Mouse (Mus musculus): Measurements from ENCODE around the gene Arhgap21. TPM values are rescaled to one million over a fixed set of nuclear protein-coding genes. Genes with fewer than 3 reads are reported as not detected.

Gene Arhgap21
- polyA plus RNA-seq, 1 experiment from 2014 or later = 5.2 TPM

DNA sequence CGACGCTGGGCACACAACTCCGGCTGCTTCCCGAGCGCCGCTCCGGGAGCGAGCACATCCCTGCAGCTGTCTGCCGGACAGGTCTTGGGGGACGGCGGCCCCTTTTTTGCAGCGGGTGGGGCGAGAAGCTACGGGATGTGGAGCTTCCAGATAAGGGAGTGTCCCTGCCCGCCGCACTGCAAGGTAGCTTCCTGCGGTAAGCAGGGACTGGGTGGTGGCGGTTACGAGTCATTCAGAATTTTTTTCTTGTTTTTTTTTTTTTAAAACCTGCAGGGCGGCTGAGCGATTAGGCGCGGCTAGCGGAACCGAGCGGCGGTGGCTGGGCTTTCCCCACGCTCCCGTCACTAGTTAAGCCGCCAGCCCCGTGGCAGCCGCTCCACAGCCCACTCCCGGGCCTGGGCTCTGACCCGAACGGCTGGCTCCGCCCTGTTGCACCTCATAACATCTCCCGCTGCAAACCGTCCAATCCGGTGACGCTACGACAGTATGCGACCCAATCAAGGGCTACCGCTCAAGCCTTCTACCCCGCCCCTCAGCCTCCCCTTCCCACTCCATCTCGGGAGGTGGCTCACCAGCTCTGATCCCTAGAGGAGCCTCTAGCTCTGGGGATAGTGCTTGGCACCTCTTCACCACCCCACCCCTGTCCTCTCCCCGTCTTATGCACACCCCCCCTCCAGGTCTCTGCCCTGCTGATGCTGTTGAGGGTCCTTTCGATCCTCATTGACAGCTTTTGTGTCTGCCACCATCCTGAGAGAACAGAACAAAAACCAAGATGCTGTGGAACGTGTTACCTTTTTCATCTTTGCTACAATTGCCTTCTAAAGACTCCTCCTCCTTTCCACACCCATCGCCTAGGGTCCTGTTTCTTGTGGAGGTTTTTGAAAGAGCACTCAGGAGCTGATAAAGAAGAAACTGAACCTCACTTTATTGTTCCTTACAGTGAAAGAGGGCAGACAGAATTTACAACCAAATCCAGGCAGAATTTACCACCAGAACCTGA lies 820 bp upstream of the Arhgap21 start:
- ATAC-seq (ENCODE audit: low FRiP score, low TSS enrichment) = peak; percentile 96
- 1% methylated on average over 48 of the region's 49 CpGs for WGBS
- Histone ChIP-seq H3K4me3 (ENCODE audit: low read depth, low read length) (peak overlapping the region; percentile 90), H3K9ac (ENCODE audit: low read length) (peak overlapping the region; percentile 96), H3K9me3 (ENCODE audit: control insufficient read depth, low read length) (no peaks in the 10 kb centered on the region), H3K27me3 (ENCODE audit: control insufficient read depth, insufficient read depth, low read length) (no peaks in the 10 kb centered on the region), H3K4me1 (replicated peaks; ENCODE audit: control insufficient read depth, insufficient read depth) (peaks cover 6% of the 10 kb centered on the region; the same call in 1 of the 2 replicates), H3K36me3 (ENCODE audit: control insufficient read depth, insufficient read depth, low read length) (no peaks in the 10 kb centered on the region), H3K27ac (replicated peaks) (peak overlapping the region; percentile 98), H3K4me2 (replicated peaks; ENCODE audit: low read depth) (peak overlapping the region; percentile 86)
- DNase-seq (ENCODE audit: low spot score) = peak; percentile 94
- TF ChIP-seq EP300 (optimal IDR thresholded peaks at IDR 0.05) = no peak
- TF ChIP-seq CTCF (IDR thresholded peaks at IDR 0.05; ENCODE audit: low read depth) = no peak

DNA sequence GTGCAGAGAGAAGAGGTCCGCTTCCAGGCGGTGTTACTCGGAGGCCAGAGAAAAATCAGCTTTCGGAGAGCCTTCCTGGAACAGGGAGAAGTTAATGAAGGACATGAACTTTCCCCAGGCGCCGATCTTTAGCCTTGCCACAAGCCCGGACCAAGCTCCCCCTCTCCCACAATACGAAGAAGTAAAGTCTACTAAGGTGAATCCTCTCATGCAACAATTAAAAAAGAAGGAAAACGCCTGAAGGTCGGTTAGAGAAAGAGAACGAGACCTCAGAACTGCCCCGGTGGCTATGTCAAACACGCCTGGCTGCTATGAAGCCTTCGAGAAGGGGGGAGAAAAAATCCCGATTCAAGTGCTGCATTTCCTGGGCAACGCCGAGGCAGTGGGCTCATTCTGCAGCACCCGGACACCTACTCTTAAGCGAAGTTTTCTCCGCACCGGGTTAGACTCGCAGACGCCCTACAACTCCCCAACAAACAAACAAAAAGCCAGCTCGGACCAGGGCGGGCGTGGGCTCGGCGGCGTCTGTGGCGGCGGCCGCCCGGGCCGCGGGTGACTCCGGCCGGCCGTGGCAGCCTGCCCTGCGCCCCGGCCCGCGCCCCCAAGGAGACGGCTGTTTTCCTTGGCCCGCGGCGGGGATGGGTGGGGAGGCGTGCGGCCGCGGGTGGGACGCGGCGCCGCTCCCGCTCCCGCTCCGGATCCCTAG lies 882 bp downstream of the Arhgap21 start:
- Histone ChIP-seq H3K4me1 (replicated peaks; ENCODE audit: control insufficient read depth, insufficient read depth) (peaks cover 6% of the 10 kb centered on the region; the same call in 1 of the 2 replicates), H3K9me3 (ENCODE audit: control insufficient read depth, low read length) (no peaks in the 10 kb centered on the region), H3K4me3 (ENCODE audit: low read depth, low read length) (peak overlapping the region; percentile 90), H3K4me2 (replicated peaks; ENCODE audit: low read depth) (peak overlapping the region; percentile 86), H3K36me3 (ENCODE audit: control insufficient read depth, insufficient read depth, low read length) (no peaks in the 10 kb centered on the region), H3K27ac (replicated peaks) (peak overlapping the region; percentile 98), H3K9ac (ENCODE audit: low read length) (peak overlapping the region; percentile 96), H3K27me3 (ENCODE audit: control insufficient read depth, insufficient read depth, low read length) (no peaks in the 10 kb centered on the region)
- TF ChIP-seq CTCF (IDR thresholded peaks at IDR 0.05; ENCODE audit: low read depth) = no peak
- TF ChIP-seq EP300 (optimal IDR thresholded peaks at IDR 0.05) = no peak
- ATAC-seq (ENCODE audit: low FRiP score, low TSS enrichment) = peak; percentile 24
- under 1% methylated on average over 41 of the region's 57 CpGs for WGBS
- DNase-seq (ENCODE audit: low spot score) = peak; percentile 61

DNA sequence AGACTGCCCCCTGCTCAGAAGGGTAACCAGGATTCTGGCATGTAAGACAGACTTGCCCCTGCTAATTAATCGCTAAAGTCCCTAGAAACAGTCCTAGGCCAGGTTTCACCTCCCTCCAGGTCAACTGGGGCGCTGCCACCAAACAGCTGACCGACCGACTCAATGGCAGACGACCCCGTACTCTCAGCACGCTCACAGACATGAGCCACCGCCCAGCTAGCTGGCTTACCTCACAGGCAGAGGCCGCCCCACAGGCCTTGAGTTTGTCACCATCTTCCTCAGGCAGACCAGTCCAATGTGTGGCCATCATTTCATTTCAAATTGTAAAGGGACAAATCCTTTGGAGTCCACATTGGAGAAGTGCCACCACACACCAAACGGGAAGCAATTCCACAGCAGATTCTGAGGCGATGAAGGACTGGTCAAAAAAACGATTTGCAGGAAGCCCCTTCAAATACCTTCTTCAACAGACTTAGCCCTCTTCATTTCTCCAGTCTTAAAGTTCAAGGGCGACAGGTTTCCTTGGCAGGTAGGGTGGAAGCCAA lies 1.5 kb downstream of the Arhgap21 start:
- Histone ChIP-seq H3K4me2 (replicated peaks; ENCODE audit: low read depth) (peak overlapping the region; percentile 86), H3K27me3 (ENCODE audit: control insufficient read depth, insufficient read depth, low read length) (no peaks in the 10 kb centered on the region), H3K9ac (ENCODE audit: low read length) (peak overlapping the region; percentile 96), H3K27ac (replicated peaks) (peak overlapping the region; percentile 98), H3K4me1 (replicated peaks; ENCODE audit: control insufficient read depth, insufficient read depth) (peaks cover 11% of the 10 kb centered on the region; the same call in 1 of the 2 replicates), H3K4me3 (ENCODE audit: low read depth, low read length) (peak overlapping the region; percentile 90), H3K9me3 (ENCODE audit: control insufficient read depth, low read length) (no peaks in the 10 kb centered on the region), H3K36me3 (ENCODE audit: control insufficient read depth, insufficient read depth, low read length) (no peaks in the 10 kb centered on the region)
- 7% methylated on average over 13 of the region's 13 CpGs for WGBS
- DNase-seq (ENCODE audit: low spot score) (peak; percentile 64), ATAC-seq (ENCODE audit: low FRiP score, low TSS enrichment) (no peak)
- TF ChIP-seq CTCF (IDR thresholded peaks at IDR 0.05; ENCODE audit: low read depth) (no peak), EP300 (optimal IDR thresholded peaks at IDR 0.05) (no peak)

DNA sequence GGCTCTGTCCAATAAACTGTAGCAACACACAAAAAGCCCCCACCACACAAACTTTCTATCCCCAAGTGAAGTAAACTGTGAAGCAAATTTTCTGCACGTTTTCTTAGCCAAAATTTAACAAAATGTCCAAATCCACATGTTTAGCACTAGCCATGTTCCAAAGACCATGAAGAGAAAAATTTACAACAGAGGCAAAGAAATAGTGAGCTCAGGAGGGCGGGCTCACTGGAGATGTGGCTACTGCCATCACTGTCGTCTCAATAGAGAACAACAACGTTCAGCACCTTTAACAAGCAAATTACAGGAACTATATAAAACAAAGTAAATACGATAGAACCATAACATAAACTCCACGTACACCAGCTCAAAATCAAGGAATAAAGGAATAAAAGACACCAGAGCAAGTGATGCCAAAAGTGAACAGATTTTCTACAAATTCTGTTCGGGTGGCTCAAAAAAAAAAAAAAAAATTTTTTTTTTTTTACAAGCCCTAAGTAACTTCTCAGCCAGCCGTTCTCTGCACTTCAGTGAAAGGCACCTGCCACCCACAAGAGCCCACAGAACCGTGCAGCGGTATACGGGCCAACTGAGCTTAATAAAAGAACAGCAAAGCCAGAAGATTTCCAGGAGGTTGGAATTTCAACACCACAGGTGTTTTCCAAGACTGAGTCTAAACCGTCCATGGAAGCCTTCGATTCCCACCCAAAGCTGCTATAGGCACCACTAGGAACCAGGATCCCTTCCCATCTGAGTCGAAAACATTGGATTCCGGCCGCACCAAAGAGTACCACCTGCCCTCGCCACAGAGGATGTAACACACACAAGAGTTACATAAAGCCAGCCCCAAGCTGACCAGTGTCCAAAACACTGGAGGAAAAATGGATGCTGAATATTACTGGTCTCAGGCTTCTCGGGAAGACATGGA lies 2.2 kb downstream of the Arhgap21 start:
- Histone ChIP-seq H3K4me3 (ENCODE audit: low read depth, low read length) (peak overlapping the region; percentile 90), H3K27ac (replicated peaks) (peak overlapping the region; percentile 19; the same call in 1 of the 2 replicates), H3K4me2 (replicated peaks; ENCODE audit: low read depth) (peak overlapping the region; percentile 86), H3K9me3 (ENCODE audit: control insufficient read depth, low read length) (no peaks in the 10 kb centered on the region), H3K27me3 (ENCODE audit: control insufficient read depth, insufficient read depth, low read length) (no peaks in the 10 kb centered on the region), H3K36me3 (ENCODE audit: control insufficient read depth, insufficient read depth, low read length) (no peaks in the 10 kb centered on the region), H3K4me1 (replicated peaks; ENCODE audit: control insufficient read depth, insufficient read depth) (peaks cover 11% of the 10 kb centered on the region; the same call in 1 of the 2 replicates), H3K9ac (ENCODE audit: low read length) (peak overlapping the region; percentile 41)
- DNase-seq (ENCODE audit: low spot score) (no peak), ATAC-seq (ENCODE audit: low FRiP score, low TSS enrichment) (no peak)
- WGBS = 29% methylated on average over 18 of the region's 18 CpGs
- TF ChIP-seq CTCF (IDR thresholded peaks at IDR 0.05; ENCODE audit: low read depth) (no peak), EP300 (optimal IDR thresholded peaks at IDR 0.05) (no peak)

DNA sequence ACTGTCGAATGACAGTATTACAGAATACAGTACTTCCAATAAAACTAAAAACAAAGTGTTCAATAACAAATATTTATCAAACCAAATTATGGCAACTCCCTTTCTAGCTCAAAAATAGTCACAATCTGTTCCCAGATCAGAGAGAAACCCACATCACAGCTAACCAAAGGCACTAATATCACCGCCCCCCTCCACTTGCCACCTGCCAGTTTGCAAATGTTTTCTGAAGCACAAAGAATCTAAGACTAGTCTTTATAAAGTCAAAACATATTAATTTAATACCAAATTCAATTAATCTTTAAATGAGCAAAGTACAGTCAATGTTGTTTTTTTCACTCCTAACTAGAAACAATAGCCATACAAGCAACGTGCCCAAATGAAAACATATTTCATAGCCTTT lies 3.3 kb downstream of the Arhgap21 start:
- no peak overlapping the region for H3K4me3 ChIP-seq (ENCODE audit: low read depth, low read length)
- peaks cover 11% of the 10 kb centered on the region; the same call in 1 of the 2 replicates for H3K4me1 ChIP-seq (replicated peaks; ENCODE audit: control insufficient read depth, insufficient read depth)
- H3K9ac ChIP-seq (ENCODE audit: low read length) = no peak overlapping the region
- WGBS = 73% methylated on average over 3 of the region's 3 CpGs
- no peak for DNase-seq (ENCODE audit: low spot score)
- H3K9me3 ChIP-seq (ENCODE audit: control insufficient read depth, low read length) = no peaks in the 10 kb centered on the region
- no peak overlapping the region for H3K27ac ChIP-seq (replicated peaks)
- no peaks in the 10 kb centered on the region for H3K36me3 ChIP-seq (ENCODE audit: control insufficient read depth, insufficient read depth, low read length)
- ATAC-seq (ENCODE audit: low FRiP score, low TSS enrichment) = no peak
- TF ChIP-seq EP300 (optimal IDR thresholded peaks at IDR 0.05) (no peak), CTCF (IDR thresholded peaks at IDR 0.05; ENCODE audit: low read depth) (no peak)
- H3K27me3 ChIP-seq (ENCODE audit: control insufficient read depth, insufficient read depth, low read length) = no peaks in the 10 kb centered on the region
- peak overlapping the region; percentile 86 for H3K4me2 ChIP-seq (replicated peaks; ENCODE audit: low read depth)
